Mouse (Mus musculus) cerebral cortex, adult 2 months (tissue): ENCODE results near the gene Sept8.

Experiments
- whole genome bisulfite sequencing: fragments of 180-500 bp; shearing (Covaris S2); methylation state at CpG from one replicate; pipeline ENCODE4 v1.1.7; 2018; 5-methylcytosine and 5-hydroxymethylcytosine counted together

Gene Sept8

DNA sequence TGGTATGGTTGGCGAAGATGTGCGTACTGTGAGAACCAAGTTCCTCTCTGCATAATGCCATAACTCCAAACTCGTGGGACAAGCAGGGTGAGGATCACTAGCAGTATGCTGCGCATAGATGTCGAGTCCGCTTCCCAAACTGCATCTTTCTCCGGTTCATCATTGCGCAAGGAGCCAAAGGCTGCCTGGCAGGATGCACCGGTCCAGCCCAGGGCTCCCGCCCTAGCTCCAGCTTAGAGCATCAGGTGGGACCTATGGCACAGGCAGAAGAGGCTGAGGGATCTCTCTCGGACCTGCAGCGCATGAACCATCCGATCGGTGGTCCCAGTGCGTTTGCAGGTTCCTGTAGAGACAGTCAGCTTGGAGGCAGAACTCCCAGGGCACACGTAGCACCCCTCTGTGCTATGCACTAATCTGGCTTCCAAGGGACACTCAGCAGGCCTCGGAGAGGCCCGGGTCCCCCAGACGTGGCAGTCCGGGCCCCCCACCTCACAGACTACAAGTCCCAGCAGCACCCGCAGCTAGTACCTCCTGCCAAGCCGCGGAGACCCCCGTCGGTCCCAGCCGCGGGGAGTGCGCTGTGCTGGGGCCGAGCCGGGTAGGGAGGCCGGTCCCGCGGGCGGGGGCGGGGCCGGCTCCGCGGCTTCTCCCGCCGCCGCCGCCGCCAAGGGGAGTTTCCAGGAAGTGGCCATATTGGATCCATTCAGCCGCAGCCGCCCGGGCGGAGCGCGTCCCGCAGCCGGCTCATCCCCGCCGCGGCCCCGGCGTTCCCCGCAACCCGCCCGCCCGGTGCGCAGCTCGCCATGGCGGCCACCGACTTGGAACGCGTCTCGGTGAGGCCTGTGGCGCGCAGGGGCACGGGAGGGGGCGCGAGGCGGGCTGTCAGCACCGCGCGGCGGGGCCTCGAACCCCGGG lies at the start of gene Sept8:
Gene Sept8, plus strand, starts transcription at position 51 of the 915 bp plus-strand sequence.
- WGBS, result 4% methylated on average over 79 of the region's 79 CpGs

- WGBS, result 9% methylated on average over 16 of the region's 16 CpGs
Observed at GRCm38 (mm10) chr11:53469294-53469967, 49.6 kb upstream of the Sept8 start.

- 2% methylated on average over 29 of the region's 29 CpGs for WGBS
Observed at GRCm38 (mm10) chr11:53469968-53470695, 48.9 kb upstream of the Sept8 start, which contains the start of gene Gm9837. Gm9837 (minus strand) TSS chr11:53470479.

DNA sequence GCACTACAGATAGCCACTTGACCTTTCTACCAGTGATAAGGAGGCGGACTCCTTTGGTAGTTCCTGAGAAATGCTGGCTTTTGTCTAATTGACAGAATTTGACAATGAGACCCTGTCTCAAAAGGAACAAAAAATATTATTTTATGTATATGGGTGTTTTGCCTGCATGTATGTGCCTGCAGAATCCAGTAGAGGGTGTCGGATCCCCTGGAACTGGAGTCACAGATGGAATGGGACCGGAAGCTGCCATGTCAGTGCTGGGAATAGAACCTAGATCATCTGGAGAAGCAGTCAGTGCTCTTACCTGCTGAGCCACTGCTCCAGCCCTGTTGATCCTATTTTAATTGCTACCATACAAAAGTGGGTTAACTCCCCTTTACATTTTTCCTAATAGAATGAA lies 46.3 kb upstream of the Sept8 start:
- 87% methylated on average over 3 of the region's 3 CpGs for WGBS

DNA sequence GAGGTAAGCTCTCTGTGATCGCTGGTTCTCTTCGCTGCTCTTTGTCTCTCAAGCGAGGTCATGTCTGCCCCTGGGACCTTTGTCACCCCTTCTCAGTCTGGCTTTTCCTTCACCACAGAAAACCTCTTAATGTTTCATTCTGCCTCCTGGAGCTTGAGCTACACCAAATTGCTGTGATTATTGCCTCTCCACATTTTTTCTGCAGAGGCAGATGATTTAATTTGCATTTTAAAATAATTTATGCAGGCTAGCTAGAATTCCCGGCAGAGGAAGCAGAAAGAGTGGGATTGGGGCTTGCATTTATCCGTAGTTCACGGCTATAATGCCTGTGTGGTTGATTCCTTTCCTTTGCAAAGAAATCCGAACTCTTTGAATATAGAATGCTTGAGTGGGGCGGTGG lies 43.4 kb upstream of the Sept8 start:
- WGBS, result 23% methylated on average over 8 of the region's 8 CpGs

GRCm38 (mm10) chr11:53477833-53478232 lies 41.2 kb upstream of the Sept8 start:
- 49% methylated on average over 7 of the region's 7 CpGs for WGBS

GRCm38 (mm10) chr11:53478383-53479170 lies 40.5 kb upstream of the Sept8 start:
- WGBS, result 7% methylated on average over 79 of the region's 79 CpGs

GRCm38 (mm10) chr11:53479171-53479782 lies 39.8 kb upstream of the Sept8 start:
- 1% methylated on average over 62 of the region's 62 CpGs for WGBS

DNA sequence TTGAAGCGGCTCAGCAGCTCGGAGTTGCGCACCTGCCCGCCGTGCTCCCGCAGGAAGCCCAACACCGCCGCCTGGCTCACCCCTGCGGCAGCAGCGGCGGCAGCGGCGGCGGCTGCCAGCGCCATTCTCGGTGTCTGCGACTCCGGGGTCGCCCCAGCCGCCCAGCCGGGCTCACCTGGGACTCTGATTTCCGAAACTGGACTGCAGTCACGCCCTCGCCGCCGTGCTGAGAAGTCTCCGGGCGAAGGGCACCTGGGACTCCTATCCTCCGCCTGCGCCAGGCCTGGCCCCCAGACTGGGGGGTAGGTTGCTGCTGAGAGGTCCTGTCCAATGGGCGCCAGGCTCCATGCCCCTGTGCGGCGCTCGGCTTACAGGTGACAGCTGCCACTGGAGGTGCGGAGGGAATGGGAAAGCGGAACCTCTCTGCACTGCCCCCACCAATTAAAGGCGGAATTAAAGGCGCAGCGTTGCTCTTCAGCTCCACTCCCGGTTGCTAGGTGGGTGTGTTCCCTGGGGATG lies 39.2 kb upstream of the Sept8 start, which contains the start of the genes Gm9945 and Sowaha:
Gene Gm9945, plus strand, starts transcription at position 384 of the 519 bp plus-strand sequence.
Gene Sowaha, minus strand, starts transcription at position 492 of the 519 bp plus-strand sequence.
- 2% methylated on average over 40 of the region's 40 CpGs for WGBS

- WGBS, result 80% methylated on average over 4 of the region's 4 CpGs
Observed at GRCm38 (mm10) chr11:53481088-53481730, 37.8 kb upstream of the Sept8 start.

- WGBS, result 73% methylated on average over 9 of the region's 9 CpGs
Observed at GRCm38 (mm10) chr11:53483159-53483891, 35.7 kb upstream of the Sept8 start.

DNA sequence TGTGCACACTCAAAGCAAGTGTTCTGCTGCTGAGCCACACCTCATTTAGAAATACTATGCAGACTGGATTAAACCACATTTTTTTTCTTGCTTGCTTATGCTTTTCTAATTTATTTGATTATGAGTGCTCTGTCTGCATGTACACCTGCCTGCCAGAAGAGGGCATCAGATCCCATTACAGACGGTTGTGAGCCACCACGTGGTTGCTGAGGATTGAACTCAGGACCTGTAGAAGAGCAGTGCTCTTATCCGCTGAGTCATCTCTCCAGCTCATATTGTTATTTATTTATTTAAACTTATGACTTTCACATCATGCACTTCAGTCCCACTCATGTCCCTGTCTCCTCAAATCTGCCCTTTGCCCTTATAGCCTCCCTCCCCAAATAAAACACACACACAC lies 33.3 kb upstream of the Sept8 start:
- WGBS, result 46% methylated on average over 3 of the region's 3 CpGs

DNA sequence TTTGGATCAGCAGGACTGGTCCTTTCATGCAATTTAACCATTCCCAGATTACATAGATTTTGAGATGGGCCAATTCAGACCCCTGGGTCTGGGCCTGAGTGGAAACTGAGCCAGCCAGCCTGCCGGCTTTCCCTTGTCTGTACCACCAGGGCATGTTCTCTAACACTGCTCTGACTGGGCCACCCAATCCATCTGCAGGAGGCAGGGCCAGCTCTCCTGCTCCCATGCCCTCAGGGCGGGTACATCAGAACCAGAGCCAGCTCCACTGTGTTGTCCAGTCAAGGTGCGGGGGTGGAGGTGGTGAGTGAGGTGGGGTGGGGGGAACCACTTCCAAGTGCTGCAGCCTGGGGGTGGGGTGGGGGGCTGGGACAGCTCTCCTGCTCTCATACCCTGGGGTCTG lies 32.7 kb upstream of the Sept8 start:
- 88% methylated on average over 3 of the region's 3 CpGs for WGBS

DNA sequence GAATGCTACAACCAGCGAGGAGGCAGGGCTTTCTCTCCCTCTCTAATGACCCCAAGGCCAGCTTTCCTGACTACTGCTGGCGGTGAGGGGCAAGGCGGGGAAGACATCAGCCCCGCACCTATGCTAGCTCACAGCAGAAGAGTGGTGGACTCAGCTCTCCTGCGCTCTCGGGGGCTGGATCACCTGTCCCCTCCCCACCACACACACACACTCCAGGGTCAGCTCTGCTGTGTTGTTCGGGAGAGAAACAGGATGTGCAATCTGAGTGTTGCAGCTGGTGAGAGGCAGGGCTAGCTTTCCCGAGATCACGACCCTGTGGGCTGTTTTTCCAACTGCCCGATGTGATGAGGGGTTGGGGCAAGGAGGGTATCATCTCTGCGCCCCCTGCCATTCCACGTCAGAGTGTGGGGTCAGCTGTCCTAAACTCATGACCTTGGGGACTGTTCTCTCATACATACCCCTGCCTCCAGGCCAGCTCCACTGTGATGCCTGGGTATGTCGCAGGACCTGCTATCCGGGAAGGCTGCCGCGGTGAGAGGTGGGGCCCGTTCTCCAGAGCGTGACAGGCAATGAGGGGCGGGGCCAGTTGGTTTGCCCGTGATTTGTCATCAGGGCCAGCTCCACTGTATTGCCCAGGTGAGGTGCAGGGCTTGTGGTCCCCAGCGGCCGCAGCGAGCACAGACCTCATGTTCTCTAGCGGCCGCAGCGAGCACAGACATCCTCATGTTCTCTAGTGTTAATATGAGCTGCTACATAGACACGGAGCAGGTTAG lies 32.0 kb upstream of the Sept8 start:
- 38% methylated on average over 27 of the region's 27 CpGs for WGBS

DNA sequence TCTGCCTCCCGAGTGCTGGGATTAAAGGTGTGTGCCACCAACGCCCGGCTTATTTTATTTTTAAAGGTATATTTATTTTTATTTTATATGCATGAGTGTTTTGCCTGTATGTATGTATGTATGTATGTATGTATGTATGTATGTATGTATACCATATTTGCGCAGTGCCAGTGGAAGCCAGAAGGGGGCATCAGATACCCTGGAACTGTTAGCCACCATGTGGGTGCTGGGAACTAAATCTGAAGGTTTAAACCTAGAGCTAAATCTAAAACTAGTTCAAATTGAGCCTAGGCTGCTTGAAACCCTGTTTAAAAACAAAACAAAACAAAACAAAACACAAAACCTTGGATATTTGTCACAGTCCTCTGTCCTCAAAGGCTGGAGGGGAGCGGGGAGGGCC lies 30.1 kb upstream of the Sept8 start:
- WGBS, result 98% methylated on average over 5 of the region's 5 CpGs

- 91% methylated on average over 9 of the region's 9 CpGs for WGBS
Observed at GRCm38 (mm10) chr11:53489421-53489820, 29.6 kb upstream of the Sept8 start.

GRCm38 (mm10) chr11:53491954-53492401 lies 27.1 kb upstream of the Sept8 start:
- 30% methylated on average over 8 of the region's 8 CpGs for WGBS

GRCm38 (mm10) chr11:53493243-53493955 lies 25.7 kb upstream of the Sept8 start:
- 76% methylated on average over 3 of the region's 3 CpGs for WGBS
